Mouse (Mus musculus) forebrain, postnatal 0 days (tissue): ENCODE data around the gene Grin2c. TPM values are rescaled to one million over a fixed set of nuclear protein-coding genes. Genes with fewer than 3 reads are reported as not detected.

Experiments
- ATAC-seq: fragments of 200-750 bp; cut with Nextera tagmentation; 2 replicates; pipeline ENCODE4 v1.8.0; 2017; ENCODE audit warnings: mild to moderate bottlenecking, moderate library complexity
- DNase-seq: peaks from one replicate; pipeline ENCODE4 v3.0.0-alpha.2; 2015
- H3K27ac ChIP-seq: fragments of 300-500 bp; sonication (generic); 2 replicates; pipeline ENCODE4 v1.5.1; 2014; ENCODE audit warnings: low read depth, mild to moderate bottlenecking, antibody characterized with exemption, low read length, moderate library complexity, mixed read lengths
- H3K27me3 ChIP-seq: fragments of 300-500 bp; sonication (generic); 2 replicates; pipeline ENCODE4 v1.6.1; 2014; ENCODE audit warnings: mild to moderate bottlenecking, low read length, mixed read lengths; ENCODE audit not compliant: insufficient read depth
- H3K36me3 ChIP-seq: fragments of 300-500 bp; sonication (generic); 2 replicates; pipeline ENCODE4 v1.6.1; 2014; ENCODE audit warnings: mild to moderate bottlenecking, moderate library complexity; ENCODE audit not compliant: insufficient read depth
- H3K4me1 ChIP-seq: fragments of 300-500 bp; sonication (generic); 2 replicates; pipeline ENCODE4 v1.6.1; 2014; ENCODE audit warnings: antibody characterized with exemption; ENCODE audit not compliant: insufficient read depth
- H3K4me2 ChIP-seq: fragments of 300-500 bp; sonication (generic); 2 replicates; pipeline ENCODE4 v1.6.1; 2014; ENCODE audit warnings: low read depth, mild to moderate bottlenecking, moderate library complexity
- H3K4me3 ChIP-seq: fragments of 300-500 bp; sonication (generic); 2 replicates; pipeline ENCODE4 v1.5.1; 2014; ENCODE audit warnings: low read depth, low read length, mixed read lengths
- H3K9ac ChIP-seq: fragments of 300-500 bp; sonication (generic); 2 replicates; pipeline ENCODE4 v1.6.1; 2014; ENCODE audit warnings: mild to moderate bottlenecking
- H3K9me3 ChIP-seq: fragments of 300-500 bp; sonication (generic); 2 replicates; pipeline ENCODE4 v1.6.1; 2016; ENCODE audit warnings: low read length
- CTCF ChIP-seq: sonication (generic); IDR thresholded peaks from 2 replicates; pipeline ENCODE4 v1.5.1; 2016; ENCODE audit warnings: antibody characterized with exemption, control low read depth, low read depth
- WGBS: fragments of 180-500 bp; shearing (Covaris S2); extraction: QIAGEN DNeasy Blood & Tissue Kit; methylation state at CpG from one replicate; pipeline ENCODE4 v1.1.7; 2014; 5-methylcytosine and 5-hydroxymethylcytosine counted together
- polyA plus RNA-seq: library from polyadenylated mRNA; unstranded; fragments of >200 nt; fragmentation: Nextera tagmentation; extraction: Ambion mirVana; gene quantifications from 2 replicates; pipeline ENCODE4 v1.2.1, GENCODE M21; 2015
- total RNA-seq: library from RNA; depleted of rRNA; stranded (reverse); fragments of >200 nt; gene quantifications from 2 replicates; pipeline ENCODE4 v1.2.3, GENCODE M21; 2014

The Grin2c gene
- total and polyA plus RNA-seq, 2 experiments from 2014 or later, result 0.48 to 1.6 TPM

GRCm38 (mm10) chr11:115264862-115265668 lies 2.0 kb downstream of the Grin2c start:
- peak; percentile 67 for TF ChIP-seq CTCF

GRCm38 (mm10) chr11:115264136-115264861 lies 2.7 kb downstream of the Grin2c start:
- Histone ChIP-seq H3K9me3 (no peaks in the 10 kb centered on the region), H3K4me2 (no peak overlapping the region), H3K27ac (no peak overlapping the region), H3K36me3 (peaks cover 14% of the 10 kb centered on the region), H3K9ac (no peak overlapping the region), H3K4me3 (no peak overlapping the region), H3K27me3 (peaks cover 42% of the 10 kb centered on the region), H3K4me1 (no peaks in the 10 kb centered on the region)
- 75% methylated on average over 7 of the region's 7 CpGs for WGBS
- TF ChIP-seq CTCF, result no peak
- ATAC-seq (no peak), DNase-seq (no peak)

More at GRCm38 (mm10) chr11:115264862-115265668, 2.0 kb downstream of the Grin2c start:
- no peaks in the 10 kb centered on the region for H3K9me3 ChIP-seq
- H3K27me3 ChIP-seq, result peaks cover 42% of the 10 kb centered on the region
- no peaks in the 10 kb centered on the region for H3K4me1 ChIP-seq
- H3K36me3 ChIP-seq, result peaks cover 17% of the 10 kb centered on the region
- no peak overlapping the region for H3K27ac ChIP-seq
- H3K4me3 ChIP-seq, result peak overlapping the region; percentile 9; the same call in 1 of the 2 replicates
- H3K9ac ChIP-seq, result no peak overlapping the region
- WGBS, result 9% methylated on average over 39 of the region's 39 CpGs
- peak overlapping the region; percentile 37 for H3K4me2 ChIP-seq
- peak; percentile 37 for DNase-seq
- peak; percentile 43; the same call in 1 of the 2 replicates for ATAC-seq

- Histone ChIP-seq H3K4me1 (no peaks in the 10 kb centered on the region), H3K27ac (no peak overlapping the region), H3K9me3 (no peaks in the 10 kb centered on the region), H3K36me3 (peaks cover under 1% of the 10 kb centered on the region; the same call in 1 of the 2 replicates), H3K4me3 (no peak overlapping the region), H3K4me2 (no peak overlapping the region), H3K27me3 (peaks cover 41% of the 10 kb centered on the region), H3K9ac (no peak overlapping the region)
- ATAC-seq (no peak), DNase-seq (no peak)
- TF ChIP-seq CTCF, result no peak
- WGBS, result 52% methylated on average over 11 of the region's 11 CpGs
These were observed 4.1 kb downstream of the Grin2c start for GRCm38 (mm10) chr11:115262954-115263353.

GRCm38 (mm10) chr11:115259134-115259533 lies 7.9 kb downstream of the Grin2c start:
- Histone ChIP-seq H3K27me3 (peaks cover 27% of the 10 kb centered on the region), H3K4me1 (no peaks in the 10 kb centered on the region), H3K4me3 (no peak overlapping the region), H3K9ac (no peak overlapping the region), H3K4me2 (no peak overlapping the region), H3K36me3 (no peaks in the 10 kb centered on the region), H3K9me3 (no peaks in the 10 kb centered on the region), H3K27ac (no peak overlapping the region)
- DNase-seq (no peak), ATAC-seq (no peak)
- no peak for TF ChIP-seq CTCF
- WGBS, result 78% methylated on average over 4 of the region's 4 CpGs

GRCm38 (mm10) chr11:115257775-115258510 lies 9.1 kb downstream of the Grin2c start:
- 17% methylated on average over 59 of the region's 59 CpGs for WGBS
- no peak for DNase-seq
- H3K9ac ChIP-seq, result no peak overlapping the region
- no peak for TF ChIP-seq CTCF
- peaks cover 23% of the 10 kb centered on the region for H3K27me3 ChIP-seq
- H3K4me1 ChIP-seq, result no peaks in the 10 kb centered on the region
- peak; percentile 42; the same call in 1 of the 2 replicates for ATAC-seq
- H3K36me3 ChIP-seq, result no peaks in the 10 kb centered on the region
- peak overlapping the region; percentile 38 for H3K4me2 ChIP-seq
- H3K9me3 ChIP-seq, result no peaks in the 10 kb centered on the region
- peak overlapping the region; percentile 19 for H3K4me3 ChIP-seq
- no peak overlapping the region for H3K27ac ChIP-seq

GRCm38 (mm10) chr11:115251258-115251657 lies 15.8 kb downstream of the Grin2c start:
- no peak for ATAC-seq
- no peak for DNase-seq
- Histone ChIP-seq H3K4me1 (peaks cover 9% of the 10 kb centered on the region), H3K9ac (no peak overlapping the region), H3K9me3 (no peaks in the 10 kb centered on the region), H3K27me3 (peaks cover 14% of the 10 kb centered on the region), H3K4me3 (no peak overlapping the region), H3K27ac (no peak overlapping the region), H3K4me2 (no peak overlapping the region), H3K36me3 (no peaks in the 10 kb centered on the region)
- TF ChIP-seq CTCF, result no peak
- WGBS, result 63% methylated on average over 3 of the region's 3 CpGs
